Mouse (Mus musculus): Measurements from ENCODE around the gene Rxrg. TPM values are rescaled to one million over a fixed set of nuclear protein-coding genes. Genes with fewer than 3 reads are reported as not detected.

Gene Rxrg
- polyA plus RNA-seq, 1 experiment from 2014 or later = 1.6 TPM

Other genes with a start within 250 kb of the Rxrg start
- 33.4 and 36.5 TPM in 2 replicates for gene Aldh9a1, start 248.4 kb upstream of the Rxrg start, polyA plus RNA-seq (2014; fragmentation: Nextera tagmentation; extraction: Ambion mirVana)
- 58.9 and 60.8 TPM in 2 replicates for gene Mgst3, start 204.5 kb upstream of the Rxrg start, polyA plus RNA-seq (2014; fragmentation: Nextera tagmentation; extraction: Ambion mirVana)
- gene Lrrc52, start 131.6 kb upstream of the Rxrg start, polyA plus RNA-seq (2014; fragmentation: Nextera tagmentation; extraction: Ambion mirVana) = not detected in 2 replicates
- 16.5 and 18.7 TPM in 2 replicates for gene Lmx1a, start 90.9 kb downstream of the Rxrg start, polyA plus RNA-seq (2014; fragmentation: Nextera tagmentation; extraction: Ambion mirVana)

All from midbrain, embryonic 11.5 days (tissue).